Mouse (Mus musculus) stomach, embryonic 16.5 days (tissue): ENCODE data around the gene Sephs2. TPM values are rescaled to one million over a fixed set of nuclear protein-coding genes. Genes with fewer than 3 reads are reported as not detected.
A peak's percentile ranks its signal among the peaks of the same experiment; 100 is the strongest.

Experiments used
- ATAC-seq: fragments of 200-750 bp; cut with Nextera tagmentation; 2 replicates; pipeline ENCODE4 v1.8.0; 2017; ENCODE audit warnings: moderate number of reproducible peaks, moderate TSS enrichment; ENCODE audit not compliant: insufficient read depth, low FRiP score
- H3K27ac ChIP-seq: fragments of 300-500 bp; sonication (generic); 2 replicates; pipeline ENCODE4 v1.5.1; 2014; ENCODE audit warnings: low read length
- H3K27me3 ChIP-seq: fragments of 300-500 bp; sonication (generic); 2 replicates; pipeline ENCODE4 v1.6.1; 2014; ENCODE audit warnings: low read length, control low read depth, mixed read lengths; ENCODE audit not compliant: control insufficient read depth, insufficient read depth
- H3K36me3 ChIP-seq: fragments of 300-500 bp; sonication (generic); 2 replicates; pipeline ENCODE4 v1.6.1; 2014; ENCODE audit warnings: low read length; ENCODE audit not compliant: control insufficient read depth, insufficient read depth
- H3K4me1 ChIP-seq: fragments of 300-500 bp; sonication (generic); 2 replicates; pipeline ENCODE4 v1.6.1; 2014; ENCODE audit warnings: low read length, control low read depth, mixed read lengths; ENCODE audit not compliant: control insufficient read depth, insufficient read depth
- H3K4me2 ChIP-seq: fragments of 300-500 bp; sonication (generic); 2 replicates; pipeline ENCODE4 v1.6.1; 2014; ENCODE audit warnings: low read depth, low read length, mixed read lengths
- H3K4me3 ChIP-seq: fragments of 300-500 bp; sonication (generic); replicated peaks from 2 replicates; pipeline ENCODE4 v1.5.1; 2014; ENCODE audit warnings: mild to moderate bottlenecking, low read length
- H3K9ac ChIP-seq: fragments of 300-500 bp; sonication (generic); 2 replicates; pipeline ENCODE4 v1.6.1; 2014; ENCODE audit warnings: low read length
- H3K9me3 ChIP-seq: fragments of 300-500 bp; sonication (generic); replicated peaks from 2 replicates; pipeline ENCODE4 v1.6.1; 2016; ENCODE audit warnings: low read length, control low read depth; ENCODE audit not compliant: control insufficient read depth
- WGBS: fragments of 180-500 bp; shearing (Covaris S2); extraction: QIAGEN DNeasy Blood & Tissue Kit; methylation state at CpG from one replicate; pipeline ENCODE4 v1.1.7; 2014; 5-methylcytosine and 5-hydroxymethylcytosine counted together
- polyA plus RNA-seq: library from polyadenylated mRNA; unstranded; fragments of >200 nt; fragmentation: Nextera tagmentation; extraction: Ambion mirVana; gene quantifications from 2 replicates; pipeline ENCODE4 v1.2.1, GENCODE M21; 2015

The Sephs2 gene
- polyA plus RNA-seq, 1 experiment from 2014 or later = 94.3 TPM

- Histone ChIP-seq H3K4me1 (peaks cover 4% of the 10 kb centered on the region; the same call in 1 of the 2 replicates), H3K27ac (no peak overlapping the region), H3K27me3 (no peaks in the 10 kb centered on the region), H3K4me2 (no peak overlapping the region), H3K9ac (no peak overlapping the region), H3K4me3 (no peak overlapping the region), H3K9me3 (no peaks in the 10 kb centered on the region), H3K36me3 (no peaks in the 10 kb centered on the region)
- WGBS = 74% methylated on average over 10 of the region's 10 CpGs
- no peak for ATAC-seq
Measured at GRCm38 (mm10) chr7:127262218-127262961, 11.5 kb downstream of the Sephs2 start.

GRCm38 (mm10) chr7:127260309-127261111, 13.3 kb downstream of the Sephs2 start, which contains the start of gene Dctpp1:
Dctpp1 (minus strand) TSS chr7:127260709.
- Histone ChIP-seq H3K4me3 (peak within 1 kb of the TSS; percentile 63), H3K9ac (peak within 1 kb of the TSS; percentile 79), H3K9me3 (no peaks in the 10 kb centered on the region), H3K27me3 (no peaks in the 10 kb centered on the region), H3K4me2 (peak within 1 kb of the TSS; percentile 93), H3K36me3 (no peaks in the 10 kb centered on the region), H3K27ac (peak within 1 kb of the TSS; percentile 67), H3K4me1 (peaks cover 4% of the 10 kb centered on the region; the same call in 1 of the 2 replicates)
- WGBS = under 1% methylated on average over 50 of the region's 50 CpGs
- ATAC-seq = peak; percentile 99

GRCm38 (mm10) chr7:127259186-127259905, 14.5 kb downstream of the Sephs2 start:
- no peak overlapping the region for H3K27ac ChIP-seq
- no peaks in the 10 kb centered on the region for H3K27me3 ChIP-seq
- peaks cover 10% of the 10 kb centered on the region for H3K4me1 ChIP-seq
- WGBS = 70% methylated on average over 8 of the region's 8 CpGs
- H3K4me2 ChIP-seq = peak overlapping the region; percentile 93
- H3K9me3 ChIP-seq = no peaks in the 10 kb centered on the region
- H3K4me3 ChIP-seq = peak overlapping the region; percentile 63
- ATAC-seq = no peak
- H3K36me3 ChIP-seq = no peaks in the 10 kb centered on the region
- H3K9ac ChIP-seq = peak overlapping the region; percentile 79; the same call in 1 of the 2 replicates

GRCm38 (mm10) chr7:127256518-127256917, 17.3 kb downstream of the Sephs2 start:
- WGBS = 86% methylated on average over 5 of the region's 5 CpGs
- H3K4me3 ChIP-seq = no peak overlapping the region
- no peak overlapping the region for H3K27ac ChIP-seq
- no peak overlapping the region for H3K9ac ChIP-seq
- no peaks in the 10 kb centered on the region for H3K36me3 ChIP-seq
- peaks cover 13% of the 10 kb centered on the region for H3K4me1 ChIP-seq
- no peak for ATAC-seq
- no peak overlapping the region for H3K4me2 ChIP-seq
- H3K9me3 ChIP-seq = no peaks in the 10 kb centered on the region
- H3K27me3 ChIP-seq = no peaks in the 10 kb centered on the region

GRCm38 (mm10) chr7:127255965-127256364, 17.9 kb downstream of the Sephs2 start:
- no peak overlapping the region for H3K9ac ChIP-seq
- no peaks in the 10 kb centered on the region for H3K9me3 ChIP-seq
- WGBS = 82% methylated on average over 2 of the region's 2 CpGs
- no peaks in the 10 kb centered on the region for H3K36me3 ChIP-seq
- H3K4me3 ChIP-seq = no peak overlapping the region
- no peak for ATAC-seq
- peaks cover 11% of the 10 kb centered on the region for H3K4me1 ChIP-seq
- H3K27ac ChIP-seq = no peak overlapping the region
- H3K27me3 ChIP-seq = no peaks in the 10 kb centered on the region
- H3K4me2 ChIP-seq = no peak overlapping the region

GRCm38 (mm10) chr7:127255008-127255407, 18.8 kb downstream of the Sephs2 start:
- WGBS = 12% methylated on average over 4 of the region's 4 CpGs
- peak overlapping the region; percentile 87 for H3K9ac ChIP-seq
- peak overlapping the region; percentile 97 for H3K4me2 ChIP-seq
- peak overlapping the region; percentile 69 for H3K4me3 ChIP-seq
- peaks cover 9% of the 10 kb centered on the region for H3K4me1 ChIP-seq
- H3K36me3 ChIP-seq = no peaks in the 10 kb centered on the region
- no peaks in the 10 kb centered on the region for H3K9me3 ChIP-seq
- peak overlapping the region; percentile 90; the same call in 1 of the 2 replicates for H3K27ac ChIP-seq
- no peaks in the 10 kb centered on the region for H3K27me3 ChIP-seq
- ATAC-seq = no peak

GRCm38 (mm10) chr7:127253821-127254769, 19.8 kb downstream of the Sephs2 start:
- peak overlapping the region; percentile 69 for H3K4me3 ChIP-seq
- peak overlapping the region; percentile 87 for H3K9ac ChIP-seq
- peak overlapping the region; percentile 90 for H3K27ac ChIP-seq
- under 1% methylated on average over 136 of the region's 136 CpGs for WGBS
- H3K4me2 ChIP-seq = peak overlapping the region; percentile 97
- no peaks in the 10 kb centered on the region for H3K36me3 ChIP-seq
- peak; percentile 94 for ATAC-seq
- H3K9me3 ChIP-seq = no peaks in the 10 kb centered on the region
- peaks cover 9% of the 10 kb centered on the region for H3K4me1 ChIP-seq
- H3K27me3 ChIP-seq = no peaks in the 10 kb centered on the region

- H3K4me2 ChIP-seq = peak overlapping the region; percentile 97
- H3K27me3 ChIP-seq = no peaks in the 10 kb centered on the region
- 74% methylated on average over 6 of the region's 6 CpGs for WGBS
- peak overlapping the region; percentile 86 for H3K9ac ChIP-seq
- ATAC-seq = no peak
- no peaks in the 10 kb centered on the region for H3K36me3 ChIP-seq
- H3K27ac ChIP-seq = peak overlapping the region; percentile 86
- H3K4me1 ChIP-seq = peaks cover 9% of the 10 kb centered on the region
- no peaks in the 10 kb centered on the region for H3K9me3 ChIP-seq
- H3K4me3 ChIP-seq = peak overlapping the region; percentile 69
Measured at GRCm38 (mm10) chr7:127253341-127253740, 20.5 kb downstream of the Sephs2 start.
